Mouse (Mus musculus): ENCODE results near the gene Bysl.

DNA sequence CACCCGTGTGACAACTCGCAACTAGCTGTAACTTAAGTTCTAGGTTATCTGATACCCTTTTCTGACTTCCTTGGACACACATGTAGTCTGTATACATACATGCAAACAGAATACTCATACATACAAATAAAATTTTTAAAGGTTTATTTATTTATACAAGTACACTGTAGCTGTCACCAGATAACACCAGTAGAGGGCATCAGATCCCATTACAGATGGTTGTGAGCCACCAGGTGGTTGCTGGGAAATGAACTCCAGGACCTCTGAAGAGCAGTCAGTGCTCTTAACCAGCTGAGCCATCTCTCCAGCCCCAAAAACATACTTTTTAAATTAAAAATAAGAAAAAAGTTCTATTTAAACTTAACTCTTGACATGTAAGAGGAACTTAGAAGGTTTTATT lies 31.7 kb upstream of the Bysl start:
- peak; percentile 44 for TF ChIP-seq CTCF (IDR thresholded peaks at IDR 0.05)
- no peak for TF ChIP-seq POLR2A (IDR thresholded peaks at IDR 0.05; ENCODE audit: insufficient read depth, low read depth, low read length)
- TF ChIP-seq EP300 (IDR thresholded peaks at IDR 0.05; ENCODE audit: insufficient read depth, low read depth, low read length) = no peak
